Mouse (Mus musculus) midbrain, embryonic 14.5 days (tissue): ENCODE results near the gene Anp32b. TPM values are rescaled to one million over a fixed set of nuclear protein-coding genes. Genes with fewer than 3 reads are reported as not detected.
A peak's percentile ranks its signal among the peaks of the same experiment; 100 is the strongest.

ENCODE experiments used
- ATAC-seq: fragments of 200-750 bp; cut with Nextera tagmentation; 2 replicates; pipeline ENCODE4 v1.8.0; 2017; ENCODE audit warnings: moderate number of reproducible peaks, moderate library complexity; ENCODE audit not compliant: low FRiP score, low TSS enrichment
- DNase-seq: peaks from one replicate; pipeline ENCODE4 v3.0.0-alpha.2; 2015
- H3K27ac ChIP-seq: fragments of 300-500 bp; sonication (generic); replicated peaks from 2 replicates; pipeline ENCODE4 v1.5.1; 2014; ENCODE audit warnings: mild to moderate bottlenecking, low read depth, low read length, moderate library complexity
- H3K27me3 ChIP-seq: fragments of 300-500 bp; sonication (generic); 2 replicates; pipeline ENCODE4 v1.6.1; 2014; ENCODE audit warnings: low read length, control low read depth, mixed read lengths; ENCODE audit not compliant: control insufficient read depth, insufficient read depth
- H3K36me3 ChIP-seq: fragments of 300-500 bp; sonication (generic); 2 replicates; pipeline ENCODE4 v1.6.1; 2014; ENCODE audit warnings: low read length, control low read depth; ENCODE audit not compliant: control insufficient read depth, insufficient read depth
- H3K4me1 ChIP-seq: fragments of 300-500 bp; sonication (generic); 2 replicates; pipeline ENCODE4 v1.6.1; 2014; ENCODE audit warnings: mild to moderate bottlenecking, antibody characterized with exemption, low read length, control low read depth; ENCODE audit not compliant: control insufficient read depth, insufficient read depth
- H3K4me2 ChIP-seq: fragments of 300-500 bp; sonication (generic); 2 replicates; pipeline ENCODE4 v1.6.1; 2014; ENCODE audit warnings: mild to moderate bottlenecking, low read length, moderate library complexity
- H3K4me3 ChIP-seq: fragments of 300-500 bp; sonication (generic); replicated peaks from 2 replicates; pipeline ENCODE4 v1.5.1; 2014; ENCODE audit warnings: low read depth, low read length
- H3K9ac ChIP-seq: fragments of 300-500 bp; sonication (generic); replicated peaks from 2 replicates; pipeline ENCODE4 v1.6.1; 2014; ENCODE audit warnings: mild to moderate bottlenecking, low read length, moderate library complexity
- H3K9me3 ChIP-seq: fragments of 300-500 bp; sonication (generic); 2 replicates; pipeline ENCODE4 v1.6.1; 2016; ENCODE audit warnings: low read length, control low read depth, mixed read lengths; ENCODE audit not compliant: control insufficient read depth
- WGBS: fragments of 180-500 bp; shearing (Covaris S2); extraction: QIAGEN DNeasy Blood & Tissue Kit; methylation state at CpG from one replicate; pipeline ENCODE4 v1.1.7; 2014; 5-methylcytosine and 5-hydroxymethylcytosine counted together
- polyA plus RNA-seq: library from polyadenylated mRNA; unstranded; fragments of >200 nt; fragmentation: Nextera tagmentation; extraction: Ambion mirVana; gene quantifications from 2 replicates; pipeline ENCODE4 v1.2.1, GENCODE M21; 2014

Anp32b gene
- polyA plus RNA-seq: 64.0 and 70.4 TPM in 2 replicates

DNA sequence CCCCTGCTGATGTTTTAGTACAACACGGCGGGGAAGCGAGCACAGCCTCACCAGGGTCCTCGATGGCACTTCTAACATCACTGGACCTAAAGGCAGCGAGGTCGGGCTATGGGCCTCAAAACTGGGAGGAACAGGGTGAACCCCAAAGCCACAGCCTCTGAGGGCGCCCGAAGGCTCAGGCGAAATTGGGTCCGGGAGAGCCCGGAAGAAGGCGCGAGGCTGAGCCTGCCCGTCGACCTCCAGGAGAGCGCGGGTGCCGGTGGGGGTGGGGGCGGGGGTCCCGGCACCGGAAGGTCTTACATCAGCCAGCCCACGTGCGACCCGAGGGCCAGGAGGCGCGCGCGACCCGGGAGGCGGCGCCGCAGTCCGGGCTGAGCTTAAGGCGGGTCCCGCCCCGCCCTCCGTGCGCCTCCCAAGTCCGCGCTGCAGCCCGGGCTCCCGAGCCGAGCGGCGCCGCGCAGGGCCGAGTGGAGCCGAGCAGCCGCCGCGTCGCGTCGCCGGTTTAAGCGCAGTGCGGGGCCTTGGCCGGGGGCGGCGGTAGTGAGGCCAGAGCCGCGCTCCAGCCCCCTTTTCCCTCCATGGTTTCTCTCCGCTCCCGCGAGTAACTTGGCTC, at the start of gene Anp32b:
TSS of gene Anp32b (plus strand) at position 384 of the 613 bp plus-strand sequence.
- Histone ChIP-seq H3K4me2 (peak within 1 kb of the TSS; percentile 91), H3K4me3 (peak within 1 kb of the TSS; percentile 78), H3K27ac (peak within 1 kb of the TSS; percentile 97), H3K9ac (peak within 1 kb of the TSS; percentile 87), H3K4me1 (peaks cover 13% of the 10 kb centered on the region; the same call in 1 of the 2 replicates), H3K27me3 (no peaks in the 10 kb centered on the region), H3K9me3 (no peaks in the 10 kb centered on the region), H3K36me3 (no peaks in the 10 kb centered on the region)
- ATAC-seq (peak; percentile 91), DNase-seq (peak; percentile 96)
- WGBS: under 1% methylated on average over 59 of the region's 66 CpGs

DNA sequence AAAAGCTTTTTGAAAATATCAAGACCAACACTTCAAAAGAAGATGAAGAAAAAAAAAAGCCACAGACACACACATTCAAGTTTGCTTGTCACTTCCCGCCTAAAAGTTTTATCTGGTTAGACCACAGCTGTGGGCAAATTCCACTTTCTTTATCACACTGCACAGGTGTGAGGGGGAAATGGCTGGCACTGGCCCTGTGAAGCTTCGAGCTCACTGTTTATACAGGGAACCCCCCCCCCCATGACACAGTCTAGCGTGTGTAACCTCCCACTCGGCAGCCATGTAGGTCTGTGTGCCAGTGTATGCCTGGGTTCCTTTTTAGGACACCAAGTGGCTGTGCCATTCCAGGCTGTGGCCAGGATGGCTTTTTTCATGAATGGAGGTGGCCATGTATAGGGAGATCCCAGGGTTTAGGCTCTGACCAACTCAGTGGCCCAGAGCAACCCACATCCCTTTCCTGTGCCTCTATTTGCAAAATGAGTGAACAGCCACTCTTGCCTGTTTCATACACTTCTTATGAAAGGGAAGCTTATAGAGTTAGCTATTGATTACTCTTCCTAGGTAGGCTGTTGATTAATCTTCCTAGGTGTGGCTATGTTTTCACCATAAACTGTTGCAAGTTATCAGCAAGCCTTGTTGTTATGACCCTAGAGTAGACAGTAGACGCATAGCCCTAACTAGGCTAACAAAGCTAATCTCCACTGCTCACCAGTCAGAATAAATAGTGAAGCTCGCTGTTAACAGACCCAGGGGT, 46.5 kb upstream of the Anp32b start:
- no peak overlapping the region for H3K9ac ChIP-seq
- no peaks in the 10 kb centered on the region for H3K27me3 ChIP-seq
- no peaks in the 10 kb centered on the region for H3K36me3 ChIP-seq
- no peak overlapping the region for H3K4me2 ChIP-seq
- no peaks in the 10 kb centered on the region for H3K9me3 ChIP-seq
- H3K4me1 ChIP-seq: no peaks in the 10 kb centered on the region
- DNase-seq: no peak
- H3K27ac ChIP-seq: no peak overlapping the region
- WGBS: 85% methylated on average over 6 of the region's 6 CpGs
- ATAC-seq: no peak
- no peak overlapping the region for H3K4me3 ChIP-seq

DNA sequence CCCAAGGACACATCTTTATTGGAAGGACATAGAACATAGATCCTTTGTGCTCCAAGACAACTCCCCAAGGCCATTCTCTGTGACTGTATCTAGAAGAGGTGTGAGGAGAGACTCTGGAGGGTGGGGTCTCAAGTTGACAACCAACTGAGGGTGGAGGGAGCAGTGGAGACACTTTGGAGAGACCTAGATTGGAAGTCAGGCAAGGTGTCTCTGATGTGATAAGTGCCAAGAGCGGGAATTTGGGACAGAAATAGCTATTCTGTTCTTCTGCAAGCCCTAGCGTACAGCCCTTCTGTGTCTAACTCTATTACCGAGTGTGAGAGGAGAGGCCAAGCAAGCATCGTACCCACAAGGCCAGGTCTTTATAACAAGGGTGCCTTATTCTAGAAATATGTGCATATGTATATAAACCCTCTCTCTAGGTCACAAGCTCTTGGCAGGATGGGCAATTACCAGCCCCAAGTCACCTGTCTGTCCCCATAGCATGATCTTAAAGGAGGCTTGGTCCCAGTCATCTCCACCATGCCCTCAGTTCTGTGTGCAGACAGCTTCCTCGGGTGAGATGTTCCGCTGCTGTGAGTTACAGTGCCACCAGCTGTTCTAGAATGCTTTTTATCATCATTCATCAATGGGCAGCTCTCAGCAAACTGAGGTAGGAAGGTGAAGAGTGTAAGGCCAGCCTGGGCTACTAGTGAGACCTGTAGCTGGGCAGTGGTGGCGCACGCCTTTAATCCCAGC, 43.6 kb upstream of the Anp32b start:
- Histone ChIP-seq H3K9me3 (no peaks in the 10 kb centered on the region), H3K27me3 (no peaks in the 10 kb centered on the region), H3K27ac (no peak overlapping the region), H3K4me3 (no peak overlapping the region), H3K36me3 (no peaks in the 10 kb centered on the region), H3K4me1 (no peaks in the 10 kb centered on the region), H3K9ac (no peak overlapping the region), H3K4me2 (no peak overlapping the region)
- WGBS: 87% methylated on average over 8 of the region's 8 CpGs
- DNase-seq (no peak), ATAC-seq (no peak)

DNA sequence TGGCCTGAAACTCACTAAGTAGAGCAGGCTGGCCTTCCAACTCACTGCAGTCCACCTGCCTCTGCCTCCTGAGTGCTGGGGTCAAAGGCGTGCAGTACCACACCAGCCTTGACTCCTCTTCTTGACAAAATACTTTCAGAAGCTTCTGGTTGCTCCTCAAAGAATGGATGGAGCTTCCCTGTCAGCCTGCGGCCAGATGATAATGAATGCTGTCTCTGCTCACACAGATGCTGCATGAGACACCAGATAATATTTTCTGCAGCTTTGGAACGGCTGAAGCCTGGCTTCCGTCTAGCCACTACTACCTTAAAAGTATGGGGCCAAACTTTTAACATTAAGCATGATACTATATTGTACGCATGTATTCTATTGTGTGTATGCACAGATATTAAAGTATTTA, 40.0 kb upstream of the Anp32b start:
- Histone ChIP-seq H3K27ac (no peak overlapping the region), H3K27me3 (no peaks in the 10 kb centered on the region), H3K36me3 (no peaks in the 10 kb centered on the region), H3K4me2 (no peak overlapping the region), H3K9me3 (no peaks in the 10 kb centered on the region), H3K9ac (no peak overlapping the region), H3K4me1 (no peaks in the 10 kb centered on the region), H3K4me3 (no peak overlapping the region)
- no peak for DNase-seq
- ATAC-seq: no peak
- WGBS: 93% methylated on average over 5 of the region's 5 CpGs

DNA sequence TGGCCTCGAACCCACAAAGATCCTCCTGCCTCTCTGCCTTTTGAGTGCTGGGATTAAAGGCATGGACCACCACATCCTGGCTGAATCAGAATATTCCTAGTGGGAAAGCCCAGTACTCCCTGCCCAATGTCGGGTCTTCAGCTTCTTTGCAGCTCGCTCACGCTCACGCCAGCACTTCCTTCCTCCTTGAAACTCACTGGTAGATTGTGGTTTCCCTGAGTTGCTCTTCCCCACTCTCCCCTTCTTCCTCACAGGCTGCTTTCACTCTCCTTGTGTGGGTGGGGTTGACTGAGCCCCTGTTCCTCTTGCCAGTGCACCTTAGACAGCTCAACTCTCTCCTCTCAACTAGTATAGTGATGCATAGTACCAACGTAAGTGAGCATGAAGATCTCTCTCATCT, 39.2 kb upstream of the Anp32b start:
- Histone ChIP-seq H3K4me2 (no peak overlapping the region), H3K4me3 (no peak overlapping the region), H3K27ac (no peak overlapping the region), H3K9ac (no peak overlapping the region), H3K4me1 (no peaks in the 10 kb centered on the region), H3K27me3 (no peaks in the 10 kb centered on the region), H3K36me3 (no peaks in the 10 kb centered on the region), H3K9me3 (no peaks in the 10 kb centered on the region)
- DNase-seq (no peak), ATAC-seq (no peak)
- WGBS: 85% methylated on average over 6 of the region's 6 CpGs

DNA sequence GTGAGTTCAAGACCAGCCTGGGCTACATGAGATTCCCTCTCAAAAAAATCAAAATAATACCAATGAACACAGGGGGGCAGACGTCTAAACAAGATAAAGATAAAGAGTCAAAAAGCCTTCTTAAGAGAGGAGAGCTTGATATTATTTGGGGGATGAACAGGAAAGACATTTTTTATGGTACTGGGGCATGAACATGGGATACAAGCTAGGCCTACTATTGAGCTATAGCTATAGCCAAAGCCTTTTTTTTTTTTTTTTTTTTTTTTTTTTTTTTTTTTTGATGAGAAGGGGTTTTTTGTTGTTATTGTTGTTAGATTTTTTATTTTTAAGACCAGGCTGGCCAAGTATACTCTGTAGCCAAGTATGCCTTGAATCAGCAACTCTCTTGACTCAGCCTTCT, 38.6 kb upstream of the Anp32b start:
- Histone ChIP-seq H3K36me3 (no peaks in the 10 kb centered on the region), H3K27ac (no peak overlapping the region), H3K9ac (no peak overlapping the region), H3K4me3 (no peak overlapping the region), H3K27me3 (no peaks in the 10 kb centered on the region), H3K4me2 (no peak overlapping the region), H3K4me1 (no peaks in the 10 kb centered on the region), H3K9me3 (no peaks in the 10 kb centered on the region)
- no peak for DNase-seq
- ATAC-seq: no peak
- 58% methylated on average over 1 of the region's 1 CpGs for WGBS

DNA sequence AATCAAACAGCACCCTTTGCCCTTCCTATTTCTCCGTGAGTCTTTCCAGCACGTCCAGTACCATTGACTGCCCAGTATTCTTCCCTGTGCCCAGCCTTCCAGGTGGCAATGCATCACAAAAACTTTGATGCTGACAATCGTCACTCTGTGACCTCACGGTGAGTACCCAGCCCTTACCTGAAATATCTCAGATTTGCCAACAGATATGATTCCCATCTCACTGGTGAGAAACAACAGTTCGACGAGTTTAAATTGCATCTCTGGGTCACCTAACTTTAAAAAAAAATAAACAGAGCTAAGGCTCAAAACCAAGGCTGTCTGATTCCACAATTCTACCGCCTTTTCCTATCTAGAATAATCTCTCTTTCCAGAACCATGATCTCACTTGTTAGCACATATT, 37.3 kb upstream of the Anp32b start, which contains the start of gene Hemgn:
TSS of gene Hemgn (minus strand) at position 101 of the 400 bp plus-strand sequence.
- ATAC-seq (no peak), DNase-seq (no peak)
- Histone ChIP-seq H3K4me2 (no peak within 1 kb of the TSS), H3K9ac (no peak within 1 kb of the TSS), H3K36me3 (no peaks in the 10 kb centered on the region), H3K4me1 (no peaks in the 10 kb centered on the region), H3K4me3 (no peak within 1 kb of the TSS), H3K27me3 (no peaks in the 10 kb centered on the region), H3K27ac (no peak within 1 kb of the TSS), H3K9me3 (no peaks in the 10 kb centered on the region)
- WGBS: 84% methylated on average over 7 of the region's 7 CpGs

DNA sequence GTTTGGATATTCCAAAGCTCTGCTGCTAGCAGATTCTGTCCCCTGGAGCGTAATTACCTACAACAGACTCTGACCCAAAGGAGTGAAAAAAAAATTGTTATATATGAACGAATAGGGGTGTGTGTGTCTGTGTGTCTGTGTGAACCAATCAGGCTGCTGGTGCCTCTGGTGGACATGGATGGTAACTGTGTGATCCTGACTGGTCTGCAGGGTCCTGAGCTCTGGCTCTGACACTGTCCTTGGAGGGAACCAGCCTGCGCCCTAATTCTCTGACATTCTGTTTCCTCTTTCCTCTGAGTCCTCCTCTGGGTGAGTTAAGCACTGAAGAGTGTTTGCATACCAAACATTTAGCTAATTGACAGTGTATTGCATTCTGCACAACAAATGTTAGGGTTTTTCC, 33.2 kb upstream of the Anp32b start:
- peak; percentile 12 for DNase-seq
- Histone ChIP-seq H3K27ac (no peak overlapping the region), H3K27me3 (no peaks in the 10 kb centered on the region), H3K4me2 (no peak overlapping the region), H3K36me3 (no peaks in the 10 kb centered on the region), H3K9ac (no peak overlapping the region), H3K4me1 (no peaks in the 10 kb centered on the region), H3K9me3 (no peaks in the 10 kb centered on the region), H3K4me3 (no peak overlapping the region)
- 79% methylated on average over 3 of the region's 3 CpGs for WGBS
- ATAC-seq: no peak
